Mouse (Mus musculus): Measurements from ENCODE around the gene Shc2.

DNA sequence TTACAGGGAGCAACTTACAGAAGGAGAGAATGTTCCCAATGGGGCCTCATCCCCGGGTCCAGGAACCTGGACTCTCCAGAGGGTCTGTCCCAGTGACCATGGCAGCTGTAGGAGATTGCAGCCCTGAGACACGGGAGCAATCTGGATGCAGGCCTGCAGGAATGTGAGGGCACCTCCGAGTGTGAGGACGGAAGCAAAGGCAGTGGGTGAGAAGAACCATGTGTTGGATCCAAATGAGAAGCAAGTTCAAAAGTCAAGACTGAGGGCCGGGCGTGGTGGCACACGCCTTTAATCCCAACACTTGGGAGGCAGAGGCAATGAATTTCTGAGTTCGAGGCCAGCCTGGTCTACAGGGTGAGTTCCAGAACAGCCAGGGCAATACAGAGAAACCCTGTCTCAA, 56.2 kb downstream of the Shc2 start:
- no peak for TF ChIP-seq CTCF (IDR thresholded peaks at IDR 0.05; ENCODE audit: control insufficient read depth, insufficient read depth, insufficient replicate concordance, low read depth, low read length)
- TF ChIP-seq POLR2A (IDR thresholded peaks at IDR 0.05; ENCODE audit: control insufficient read depth, low read depth, low read length) = no peak

All from testis, adult 2 months (tissue).